Mouse (Mus musculus): Measurements from ENCODE around the gene Myl6. TPM values are rescaled to one million over a fixed set of nuclear protein-coding genes. Genes with fewer than 3 reads are reported as not detected.

The Myl6 gene
- polyA plus RNA-seq (2012), result 457 and 543 TPM in 2 replicates

DNA sequence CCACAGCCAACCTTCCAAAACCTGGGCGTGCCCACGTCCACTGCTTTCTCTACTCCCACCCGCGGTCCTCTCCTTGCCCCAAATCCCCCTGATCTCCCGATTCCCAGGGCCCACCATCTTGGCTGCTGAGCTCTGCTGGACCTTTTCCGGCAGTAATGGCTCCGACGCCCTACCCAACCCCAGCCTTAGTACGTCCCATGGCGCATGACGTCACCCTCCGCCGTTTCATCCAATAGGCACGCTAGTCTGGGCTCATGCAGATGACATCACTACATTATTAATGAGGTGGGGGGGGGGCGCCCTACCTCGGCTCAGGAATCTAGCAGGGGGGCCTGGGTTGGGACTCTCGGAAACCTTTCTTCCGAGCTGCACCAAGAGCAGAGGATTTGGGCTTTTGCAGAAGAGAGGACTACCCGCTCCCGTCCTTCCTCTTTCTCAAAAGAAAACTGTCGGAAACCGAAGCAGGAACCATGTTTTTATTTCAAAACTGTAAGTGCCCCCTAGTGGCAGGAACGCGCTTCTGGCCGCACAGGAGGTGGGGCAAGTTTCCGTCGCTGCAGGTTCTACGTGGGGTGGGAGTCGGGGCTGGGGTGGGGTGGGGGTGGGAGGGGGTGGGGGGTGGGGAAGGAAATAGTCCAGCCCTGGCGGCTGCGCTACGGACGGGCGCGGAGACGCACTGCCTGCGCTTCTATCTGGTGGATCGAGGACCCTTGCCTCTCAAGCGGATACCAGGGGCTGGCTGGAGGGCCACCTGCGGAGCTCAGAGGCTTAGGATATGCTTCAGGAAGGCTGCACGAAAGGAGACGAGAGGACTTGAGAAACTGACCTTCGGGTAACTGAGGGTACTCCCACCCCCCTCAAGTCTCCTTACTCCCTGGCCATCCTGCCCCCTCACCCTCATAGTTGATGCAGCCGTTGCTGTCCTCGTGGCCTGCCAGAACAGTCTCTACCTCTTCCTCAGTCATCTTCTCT lies at the start of gene Myl6:
TSS of gene Myl6 (minus strand) at position 451 of the 972 bp plus-strand sequence.

DNA sequence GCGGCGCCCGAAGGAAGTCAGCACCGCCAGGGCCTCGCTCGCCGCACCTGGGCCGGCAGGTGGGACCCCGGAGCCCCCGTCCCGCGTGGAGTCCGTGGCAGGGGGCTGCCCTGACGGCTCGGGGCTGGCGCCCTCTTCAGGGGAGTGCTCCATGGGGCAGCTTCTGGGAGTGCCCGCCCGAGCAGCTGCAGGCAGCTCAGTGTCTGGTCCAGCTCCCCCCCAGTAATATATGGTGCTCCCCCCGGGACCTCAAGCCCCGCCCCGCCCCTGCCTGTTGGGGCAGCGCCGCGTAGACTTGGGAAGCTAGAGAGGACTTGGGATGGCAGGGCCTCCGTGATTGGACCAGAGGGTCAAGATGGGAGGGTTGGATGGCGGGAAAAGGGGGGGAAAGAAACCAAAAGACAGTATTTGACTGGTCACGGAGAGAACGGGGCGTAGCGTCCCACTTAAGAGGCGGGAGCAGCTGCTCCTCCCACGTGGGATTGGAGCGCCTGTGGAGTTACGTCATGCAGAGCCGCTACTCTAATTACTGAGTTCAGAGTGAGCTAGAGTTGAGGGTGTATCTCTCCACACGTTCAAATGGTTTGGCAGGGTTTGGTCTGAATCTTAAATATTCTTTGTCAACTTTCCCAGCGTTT lies 31.8 kb upstream of the Myl6 start, which contains the start of gene Esyt1:
TSS of gene Esyt1 (minus strand) at position 201 of the 638 bp plus-strand sequence.

DNA sequence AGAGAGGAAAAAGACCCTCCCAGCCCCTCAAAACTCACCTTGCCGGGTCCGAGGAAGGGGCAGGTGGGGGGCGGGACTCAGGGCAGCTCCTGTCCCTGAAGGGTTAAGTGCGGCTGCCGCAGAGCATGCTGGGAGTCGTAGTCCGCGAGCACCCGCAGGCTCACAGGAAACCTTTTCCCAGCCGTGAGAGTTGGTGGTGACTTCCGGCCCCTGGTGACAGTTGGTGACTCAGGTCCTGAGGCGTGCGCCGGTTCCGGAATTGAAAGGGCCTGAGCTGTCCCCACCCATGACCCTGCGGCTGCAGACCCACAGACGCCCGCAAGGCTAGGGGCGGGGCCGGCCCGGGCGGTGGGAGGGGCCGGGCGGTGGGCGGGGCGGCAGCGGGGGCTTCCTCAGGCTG lies 4.6 kb upstream of the Myl6 start, which contains the start of gene Myl6b:
TSS of gene Myl6b (minus strand) at position 96 of the 400 bp plus-strand sequence.

DNA sequence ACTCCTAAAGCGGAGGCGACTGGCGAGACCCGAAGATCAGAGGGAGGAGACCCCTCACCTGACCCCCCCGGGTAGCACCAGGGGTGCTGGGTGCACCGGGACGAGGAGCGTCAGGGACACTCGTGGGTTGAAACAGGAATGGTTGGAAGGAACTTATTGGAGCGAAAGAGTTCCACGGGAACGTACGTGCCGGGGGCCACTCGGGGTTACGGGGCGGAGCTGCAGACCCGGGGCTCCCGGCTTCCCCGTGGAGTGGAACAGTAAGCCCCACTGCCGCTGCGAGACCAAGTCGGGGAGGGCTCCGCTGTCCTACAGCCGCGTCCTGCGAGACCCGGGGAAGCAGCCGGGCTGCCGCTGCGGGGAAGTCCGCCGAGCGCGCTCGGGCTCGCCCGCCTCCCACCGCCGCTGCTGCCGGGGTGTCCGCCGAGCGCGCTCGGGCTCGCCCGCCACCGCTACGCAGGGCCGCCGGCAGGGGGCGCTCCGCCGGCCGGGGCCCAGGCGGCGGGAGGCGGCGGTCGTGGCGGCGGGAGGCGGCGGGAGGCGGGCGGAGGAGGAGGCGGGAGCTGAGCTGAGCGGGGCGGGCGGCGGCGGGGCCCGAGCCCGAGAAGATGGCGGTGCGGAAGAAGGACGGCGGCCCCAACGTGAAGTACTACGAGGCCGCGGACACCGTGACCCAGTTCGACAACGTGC lies 35.1 kb downstream of the Myl6 start, which contains the start of gene Smarcc2:
TSS of gene Smarcc2 (plus strand) at position 530 of the 690 bp plus-strand sequence.

Other genes starting within 250 kb of the Myl6 start
- 0.14 and 0.30 TPM in 2 replicates for gene Apon, start 240.0 kb downstream of the Myl6 start, polyA plus RNA-seq (2012)
- 0.05 and 0.19 TPM in 2 replicates for gene Apof, start 225.5 kb downstream of the Myl6 start, polyA plus RNA-seq (2012)
- 17.2 and 18.9 TPM in 2 replicates for gene Stat2, start 223.6 kb downstream of the Myl6 start, polyA plus RNA-seq (2012)
- 0.32 and 0.37 TPM in 2 replicates for gene Il23a, start 195.4 kb downstream of the Myl6 start, polyA plus RNA-seq (2012)
- gene Pan2, start 190.8 kb downstream of the Myl6 start, polyA plus RNA-seq (2012), result 4.0 and 4.9 TPM in 2 replicates
- gene Cnpy2, start 171.7 kb downstream of the Myl6 start, polyA plus RNA-seq (2012), result 92.5 and 111 TPM in 2 replicates
- gene Cs, start 156.4 kb downstream of the Myl6 start, polyA plus RNA-seq (2012), result 29.3 and 29.5 TPM in 2 replicates
- gene Coq10a, start 125.1 kb downstream of the Myl6 start, polyA plus RNA-seq (2012), result 8.1 TPM in 2 replicates
- 65.0 and 67.0 TPM in 2 replicates for gene Ankrd52, start 117.0 kb downstream of the Myl6 start, polyA plus RNA-seq (2012)
- 0.05 TPM in 1 of 2 replicates, not detected in the other for gene Slc39a5, start 92.9 kb downstream of the Myl6 start, polyA plus RNA-seq (2012)
- 201 and 217 TPM in 2 replicates for gene Nabp2, start 82.7 kb downstream of the Myl6 start, polyA plus RNA-seq (2012)
- 15.5 and 16.3 TPM in 2 replicates for gene Rnf41, start 82.5 kb downstream of the Myl6 start, polyA plus RNA-seq (2012)
- gene Smarcc2, start 34.9 kb downstream of the Myl6 start, polyA plus RNA-seq (2012), result 197 and 236 TPM in 2 replicates
- 18.3 and 25.9 TPM in 2 replicates for gene Myl6b, start 4.5 kb upstream of the Myl6 start, polyA plus RNA-seq (2012)
- gene Esyt1, start 31.7 kb upstream of the Myl6 start, polyA plus RNA-seq (2012), result 147 and 159 TPM in 2 replicates
- gene Zc3h10, start 53.6 kb upstream of the Myl6 start, polyA plus RNA-seq (2012), result 33.5 and 34.0 TPM in 2 replicates
- 8,366 and 9,270 TPM in 2 replicates for gene Rpl41, start 55.2 kb upstream of the Myl6 start, polyA plus RNA-seq (2012)
- gene Pa2g4, start 71.8 kb upstream of the Myl6 start, polyA plus RNA-seq (2012), result 508 and 557 TPM in 2 replicates
- 0.46 and 0.58 TPM in 2 replicates for gene Erbb3, start 95.5 kb upstream of the Myl6 start, polyA plus RNA-seq (2012)
- gene Rps26, start 132.6 kb upstream of the Myl6 start, polyA plus RNA-seq (2012), result 4,910 and 5,054 TPM in 2 replicates
- gene Ikzf4, start 151.8 kb upstream of the Myl6 start, polyA plus RNA-seq (2012), result 0.13 and 0.15 TPM in 2 replicates
- 1.2 and 1.3 TPM in 2 replicates for gene Suox, start 179.9 kb upstream of the Myl6 start, polyA plus RNA-seq (2012)
- gene Rab5b, start 202.1 kb upstream of the Myl6 start, polyA plus RNA-seq (2012), result 12.0 and 19.6 TPM in 2 replicates
- 0.37 and 0.69 TPM in 2 replicates for gene Pmel, start 210.1 kb upstream of the Myl6 start, polyA plus RNA-seq (2012)
- 28.2 and 29.2 TPM in 2 replicates for gene Cdk2, start 210.9 kb upstream of the Myl6 start, polyA plus RNA-seq (2012)